Mouse (Mus musculus) small intestine, adult 2 months (tissue): ENCODE measurements around the gene Mosmo. TPM values are rescaled to one million over a fixed set of nuclear protein-coding genes. Genes with fewer than 3 reads are reported as not detected.

Source experiments
- H3K27ac ChIP-seq: fragments of 200-500 bp; 2 replicates; pipeline ENCODE4 v1.5.1; 2012; ENCODE audit warnings: low read depth, low read length, control low read depth, inconsistent platforms; ENCODE audit not compliant: insufficient read depth
- H3K27me3 ChIP-seq: fragments of 200-500 bp; 2 replicates; pipeline ENCODE4 v1.6.1; 2012; ENCODE audit warnings: mild to moderate bottlenecking, moderate library complexity, low read length, inconsistent platforms; ENCODE audit not compliant: control insufficient read depth, insufficient read depth
- H3K36me3 ChIP-seq: fragments of 200-500 bp; 2 replicates; pipeline ENCODE4 v1.6.1; 2012; ENCODE audit warnings: mild to moderate bottlenecking, low read length, control low read depth, inconsistent platforms; ENCODE audit not compliant: control insufficient read depth, insufficient read depth
- H3K4me1 ChIP-seq: fragments of 200-500 bp; 2 replicates; pipeline ENCODE4 v1.6.1; 2012; ENCODE audit warnings: low read length, inconsistent platforms, mixed read lengths; ENCODE audit not compliant: control insufficient read depth, insufficient read depth, insufficient read length
- H3K4me3 ChIP-seq: fragments of 200-500 bp; 2 replicates; pipeline ENCODE4 v1.5.1; 2012; ENCODE audit warnings: low read depth, mild to moderate bottlenecking, control low read depth, inconsistent platforms, low read length, moderate library complexity
- CTCF ChIP-seq: fragments of 200-500 bp; IDR thresholded peaks from 2 replicates; pipeline ENCODE4 v1.5.1; 2012; ENCODE audit warnings: low read depth, mild to moderate bottlenecking, control low read depth, inconsistent platforms, low read length, moderate library complexity, mixed read lengths; ENCODE audit not compliant: insufficient replicate concordance, insufficient read length; ENCODE audit errors: extremely low read depth
- POLR2A ChIP-seq: fragments of 200-500 bp; IDR thresholded peaks from 2 replicates; pipeline ENCODE4 v1.6.1; 2012; ENCODE audit warnings: low read depth, mild to moderate bottlenecking, control low read depth, inconsistent platforms, low read length, moderate library complexity
- WGBS: fragments of 180-500 bp; shearing (Covaris S2); methylation state at CpG from one replicate; pipeline ENCODE4 v1.1.7; 2018; 5-methylcytosine and 5-hydroxymethylcytosine counted together
- polyA plus RNA-seq: library from polyadenylated mRNA; depleted of rRNA; stranded (reverse); fragments of >200 nt; gene quantifications from 2 replicates; pipeline ENCODE4 v1.2.3, GENCODE M21; 2012; rRNA removed

Gene Mosmo
- polyA plus RNA-seq, 1 experiment = 5.3 TPM

DNA sequence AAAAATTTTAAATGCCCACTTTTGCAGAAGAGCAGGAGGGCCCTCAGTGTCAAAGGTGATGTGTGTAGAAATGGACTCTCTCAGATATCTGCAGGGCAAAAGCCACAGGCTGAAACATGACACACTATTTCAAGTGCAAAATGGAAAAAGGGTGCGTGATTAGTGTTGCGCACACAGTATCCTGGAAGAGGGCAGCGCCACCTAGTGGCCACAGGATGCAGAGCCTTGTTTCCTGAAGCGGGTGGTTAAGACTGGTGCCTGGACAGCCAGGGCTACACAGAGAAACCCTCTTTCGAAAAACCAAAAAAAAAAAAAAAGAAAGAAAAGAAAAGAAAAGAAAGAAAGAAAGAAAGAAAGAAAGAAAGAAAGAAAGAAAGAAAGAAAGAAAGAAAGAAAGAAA lies 77.3 kb downstream of the Mosmo start:
- H3K36me3 ChIP-seq = no peaks in the 10 kb centered on the region
- H3K27me3 ChIP-seq = no peaks in the 10 kb centered on the region
- H3K27ac ChIP-seq = no peak overlapping the region
- 1% methylated on average over 5 of the region's 5 CpGs for WGBS
- TF ChIP-seq POLR2A (no peak), CTCF (peak; percentile 81; the same call in 1 of the 2 replicates)
- no peaks in the 10 kb centered on the region for H3K4me1 ChIP-seq
- no peak overlapping the region for H3K4me3 ChIP-seq

DNA sequence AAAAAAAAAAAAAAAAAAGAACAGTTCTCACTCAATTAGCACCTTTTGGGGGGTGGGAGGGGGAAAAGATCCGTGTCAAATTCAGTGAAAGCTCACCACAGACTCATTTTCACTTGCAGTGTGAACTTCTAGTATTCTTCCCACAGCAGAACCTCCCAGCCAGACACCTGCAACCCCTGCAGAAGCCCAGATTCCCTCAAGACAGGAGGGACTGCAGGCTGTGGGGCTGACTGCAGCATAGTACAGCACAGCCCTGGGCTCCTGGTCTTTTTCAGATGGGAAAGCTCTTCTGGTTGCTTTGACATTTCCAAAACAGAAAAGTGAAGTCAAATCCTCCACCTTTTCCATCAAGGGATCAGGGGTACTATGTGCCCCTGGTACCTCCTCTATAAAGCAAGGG lies 90.0 kb downstream of the Mosmo start:
- Histone ChIP-seq H3K36me3 (no peaks in the 10 kb centered on the region), H3K4me1 (no peaks in the 10 kb centered on the region)
- WGBS = 10% methylated on average over 1 of the region's 1 CpGs

DNA sequence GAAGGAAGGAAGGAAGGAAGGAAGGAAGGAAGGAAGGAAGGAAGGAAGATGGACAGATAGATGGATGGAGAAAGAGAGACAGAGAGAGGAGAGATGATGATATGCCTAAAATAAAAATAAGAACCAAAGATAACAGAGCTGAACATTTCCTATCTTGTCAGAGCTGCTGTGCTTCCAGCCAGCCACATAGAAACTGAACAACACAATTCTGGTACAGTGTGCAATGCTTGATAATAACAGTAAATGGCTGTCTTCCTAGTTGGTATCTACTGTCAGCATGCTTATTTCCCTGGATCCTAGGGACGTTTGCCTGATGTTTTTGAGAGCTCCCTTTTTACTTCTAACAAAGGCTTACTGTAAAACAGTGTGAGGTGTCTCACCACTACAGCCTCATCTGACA lies 94.0 kb downstream of the Mosmo start:
- no peak for TF ChIP-seq CTCF
- TF ChIP-seq POLR2A = no peak
- no peak overlapping the region for H3K4me3 ChIP-seq
- H3K27me3 ChIP-seq = no peaks in the 10 kb centered on the region
- no peaks in the 10 kb centered on the region for H3K36me3 ChIP-seq
- 30% methylated on average over 1 of the region's 1 CpGs for WGBS
- no peaks in the 10 kb centered on the region for H3K4me1 ChIP-seq
- H3K27ac ChIP-seq = no peak overlapping the region

More for the DNA sequence above, 90.0 kb downstream of the Mosmo start:
- H3K4me3 ChIP-seq = no peak overlapping the region
- no peaks in the 10 kb centered on the region for H3K27me3 ChIP-seq
- H3K27ac ChIP-seq = no peak overlapping the region
- TF ChIP-seq CTCF = no peak
- no peak for TF ChIP-seq POLR2A

DNA sequence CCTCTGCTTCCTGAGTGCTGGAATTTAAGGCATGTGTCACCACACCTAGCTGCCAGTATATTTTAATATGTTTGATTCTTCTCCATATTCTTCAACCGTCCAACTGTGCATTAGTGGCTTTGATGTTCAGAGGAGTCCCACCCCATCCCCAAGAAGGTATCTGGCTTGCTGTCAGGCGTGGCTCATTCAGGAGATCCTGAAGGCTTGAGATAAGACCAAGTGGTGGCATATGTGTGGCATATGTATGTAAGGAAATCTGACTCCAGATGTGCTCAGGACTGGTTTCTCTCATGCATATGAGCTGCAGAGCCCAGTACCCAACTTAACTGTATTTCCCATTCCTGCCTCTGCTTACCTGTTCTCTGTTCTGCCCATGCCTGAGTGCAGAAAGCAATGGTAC lies 100.6 kb downstream of the Mosmo start:
- Histone ChIP-seq H3K4me3 (no peak overlapping the region), H3K4me1 (no peaks in the 10 kb centered on the region), H3K36me3 (no peaks in the 10 kb centered on the region), H3K27me3 (no peaks in the 10 kb centered on the region), H3K27ac (no peak overlapping the region)
- WGBS = 33% methylated on average over 2 of the region's 2 CpGs
- TF ChIP-seq CTCF (no peak), POLR2A (no peak)

Other genes with a start within 250 kb of the Mosmo start
- 40.2 and 62.7 TPM in 2 replicates for gene Uqcrc2, start 42.4 kb upstream of the Mosmo start, polyA plus RNA-seq
- gene Pdzd9, start 7.3 kb upstream of the Mosmo start, polyA plus RNA-seq = not detected in 2 replicates
- 0.03 TPM in 1 of 2 replicates, not detected in the other for gene Vwa3a, start 61.7 kb downstream of the Mosmo start, polyA plus RNA-seq
- not detected in 2 replicates for gene Gm5737, start 134.7 kb downstream of the Mosmo start, polyA plus RNA-seq
- gene Eef2k, start 165.2 kb downstream of the Mosmo start, polyA plus RNA-seq = 9.4 and 22.8 TPM in 2 replicates
- gene Polr3e, start 240.1 kb downstream of the Mosmo start, polyA plus RNA-seq = 6.9 and 10.9 TPM in 2 replicates